Mouse (Mus musculus) megakaryocyte, embryonic 14.5 days (primary cell): ENCODE measurements around the gene Fkbp15. TPM values are rescaled to one million over a fixed set of nuclear protein-coding genes. Genes with fewer than 3 reads are reported as not detected.
"Not testable (repeated sequence)": the region's sequence is repeated elsewhere in the genome, so short reads cannot be mapped to it uniquely, and the experiment has no call there.

Experiments
- H3K27me3 ChIP-seq: replicated peaks from 2 replicates; pipeline ENCODE3; 2012; ENCODE audit warnings: inconsistent platforms
- H3K36me3 ChIP-seq: replicated peaks from 2 replicates; pipeline ENCODE3; 2012; ENCODE audit warnings: low read length, inconsistent platforms, mixed read lengths
- H3K4me1 ChIP-seq: 2 replicates; pipeline ENCODE4 v1.6.1; 2012; ENCODE audit warnings: inconsistent platforms
- H3K4me3 ChIP-seq: replicated peaks from 2 replicates; pipeline ENCODE3; 2012; ENCODE audit warnings: moderate library complexity, mild to moderate bottlenecking, inconsistent platforms
- H3K9me3 ChIP-seq: 2 replicates; pipeline ENCODE4 v1.6.1; 2012; ENCODE audit warnings: inconsistent platforms
- FLI1 ChIP-seq: IDR thresholded peaks from 2 replicates; pipeline ENCODE4 v1.6.1; 2012; ENCODE audit warnings: low read length, inconsistent platforms, mixed read lengths
- GATA1 ChIP-seq: IDR thresholded peaks from 3 replicates; pipeline ENCODE4 v1.6.1; 2012; ENCODE audit warnings: mixed read lengths, low read length, inconsistent platforms, borderline replicate concordance
- polyA plus RNA-seq: library from polyadenylated mRNA; stranded (reverse); fragments of >175 nt; gene quantifications from 2 replicates; pipeline ENCODE4 v1.2.3, GENCODE M21; 2012; ENCODE audit warnings: low replicate concordance; ENCODE audit not compliant: insufficient read depth

Gene Fkbp15
- polyA plus RNA-seq, 1 experiment = 13.1 TPM

DNA sequence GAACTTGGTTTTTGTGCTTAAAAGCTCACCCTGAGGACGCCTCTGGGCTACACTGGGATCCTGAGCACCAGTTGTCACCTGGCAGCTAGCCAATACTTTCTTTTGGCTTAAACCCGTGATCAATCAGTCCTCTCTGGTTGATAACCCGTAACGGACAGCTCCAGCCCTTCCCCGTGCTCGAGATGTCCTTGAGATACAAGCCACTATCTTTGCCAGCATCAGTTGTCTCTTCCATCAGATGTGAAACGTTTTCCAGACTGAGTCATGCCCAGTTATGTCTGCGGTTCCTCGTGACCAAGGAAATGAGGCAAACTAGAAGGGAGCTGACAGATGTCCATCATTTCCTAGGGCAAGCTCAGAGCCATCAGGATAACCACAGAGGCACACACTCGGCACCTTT is 93.2 kb downstream of the Fkbp15 start:
- H3K36me3 ChIP-seq = no peaks in the 10 kb centered on the region
- H3K9me3 ChIP-seq = no peaks in the 10 kb centered on the region
- TF ChIP-seq GATA1 = no peak
- TF ChIP-seq FLI1 = no peak
- no peaks in the 10 kb centered on the region for H3K4me1 ChIP-seq
- no peaks in the 10 kb centered on the region for H3K27me3 ChIP-seq
- no peak overlapping the region for H3K4me3 ChIP-seq

DNA sequence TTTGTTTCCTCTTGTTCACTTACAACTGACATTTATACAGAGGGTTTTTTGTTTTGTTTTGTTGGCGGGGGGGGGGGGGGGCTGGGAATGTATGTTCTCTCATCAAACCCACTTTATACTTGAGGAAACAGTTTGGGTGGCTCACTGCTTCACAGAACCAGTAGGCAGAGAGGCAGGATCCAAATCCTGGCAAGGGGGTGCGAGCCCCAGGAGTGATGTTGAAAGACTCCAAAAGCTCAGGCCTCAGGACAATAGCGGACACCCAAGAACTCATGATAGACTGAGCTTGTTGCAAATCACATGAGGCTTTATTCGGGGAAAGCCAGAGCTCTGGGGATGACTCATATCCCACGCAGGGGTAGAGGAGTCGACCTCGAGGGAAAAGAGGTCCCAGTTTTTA is 94.3 kb downstream of the Fkbp15 start:
- H3K27me3 ChIP-seq, H3K9me3 ChIP-seq, H3K4me3 ChIP-seq, H3K36me3 ChIP-seq, H3K4me1 ChIP-seq: not testable (repeated sequence)

DNA sequence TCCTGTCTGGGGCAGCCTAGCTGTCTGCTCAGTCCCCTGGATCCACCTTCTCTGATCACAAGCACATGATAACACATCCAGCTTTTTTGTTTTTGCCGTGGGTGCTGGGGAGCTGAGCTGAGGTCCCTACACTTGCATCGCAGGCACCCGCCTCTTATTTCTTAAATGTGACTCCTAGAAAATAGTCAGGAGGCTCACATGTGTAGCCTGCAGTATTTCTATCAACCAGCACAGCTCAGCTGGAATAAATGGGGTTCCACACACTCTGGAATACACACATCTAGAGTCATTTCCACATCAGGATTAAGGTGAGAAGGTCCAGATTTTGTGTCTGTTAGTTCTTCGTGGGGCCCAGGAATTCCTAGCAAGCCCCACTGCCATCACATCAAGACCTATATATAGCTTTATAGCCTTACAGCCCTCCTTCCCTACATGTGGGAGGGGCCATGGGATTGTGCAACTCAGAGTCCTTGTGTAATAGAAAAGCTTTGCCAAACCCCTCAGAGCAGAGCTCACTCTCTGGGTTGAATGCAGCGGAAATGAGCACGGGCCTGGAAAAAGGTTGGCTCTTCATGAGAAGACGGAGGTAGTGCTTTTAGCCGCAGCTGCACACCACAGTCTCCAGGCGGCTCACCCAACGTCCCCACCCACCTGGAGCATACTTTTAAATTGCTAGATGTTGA is 95.1 kb downstream of the Fkbp15 start:
- Histone ChIP-seq H3K9me3 (no peaks in the 10 kb centered on the region), H3K27me3 (no peaks in the 10 kb centered on the region), H3K36me3 (no peaks in the 10 kb centered on the region), H3K4me3 (no peak overlapping the region), H3K4me1 (no peaks in the 10 kb centered on the region)
- TF ChIP-seq GATA1 (no peak), FLI1 (no peak)

DNA sequence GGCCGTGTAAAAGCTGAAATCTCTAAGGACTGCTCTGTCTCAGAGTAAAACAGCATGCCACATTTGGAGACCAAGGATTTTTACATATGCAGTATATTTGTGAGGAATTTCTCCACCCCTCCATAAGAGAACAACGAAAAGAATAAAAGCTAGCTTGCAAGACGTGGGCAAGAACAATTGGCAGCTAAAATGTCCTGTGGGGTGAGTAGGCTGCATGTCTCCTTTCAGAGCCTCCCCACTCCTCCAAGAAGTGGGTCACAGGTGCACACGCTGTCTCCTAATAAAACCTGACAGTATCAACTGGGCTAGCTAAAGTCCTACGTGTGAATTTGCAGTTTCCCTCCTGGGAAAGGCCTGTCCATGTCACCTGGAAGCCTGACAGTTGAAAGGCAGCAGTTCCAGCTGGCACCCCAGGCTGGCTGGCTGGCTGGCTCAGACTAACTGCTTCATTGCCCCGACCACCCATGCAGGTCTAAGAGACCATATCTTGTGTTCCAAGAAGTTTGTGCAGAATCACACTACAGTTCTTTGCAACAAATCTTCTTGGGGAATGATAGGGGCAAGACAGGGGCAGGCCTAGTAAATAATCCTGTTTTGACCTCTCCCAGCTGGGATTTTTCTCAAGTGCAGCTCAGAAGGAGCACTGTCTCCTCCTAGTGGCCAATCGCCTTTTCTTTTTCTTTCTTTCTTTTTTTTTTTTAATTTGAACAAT is 97.1 kb downstream of the Fkbp15 start:
- Histone ChIP-seq H3K9me3 (peaks cover 5% of the 10 kb centered on the region; the same call in 1 of the 2 replicates), H3K27me3 (no peaks in the 10 kb centered on the region), H3K36me3 (no peaks in the 10 kb centered on the region), H3K4me3 (no peak overlapping the region), H3K4me1 (no peaks in the 10 kb centered on the region)
- TF ChIP-seq FLI1 = no peak
- TF ChIP-seq GATA1 = no peak

DNA sequence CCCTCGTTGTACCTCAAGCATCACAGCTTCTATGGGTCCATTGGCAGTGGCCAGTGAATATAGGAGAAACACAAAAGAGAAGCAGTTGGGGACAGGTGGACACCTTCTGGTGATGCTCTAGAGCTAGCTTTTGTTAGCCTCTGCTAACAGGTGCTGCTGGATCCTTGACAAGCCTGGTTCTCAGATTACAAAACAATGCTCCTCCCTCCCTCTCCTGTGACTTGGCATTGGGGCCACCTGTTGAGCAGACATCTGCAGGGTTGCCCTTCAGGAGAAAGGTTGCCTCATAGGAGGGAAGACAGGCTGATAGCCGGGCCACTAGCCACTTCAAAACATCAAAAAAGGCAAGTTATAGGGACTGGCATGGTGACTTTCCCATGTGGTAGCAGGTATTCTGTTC is 98.1 kb downstream of the Fkbp15 start, which contains the start of gene Slc31a2:
Slc31a2 (plus strand) TSS at position 287 of the 400 bp plus-strand sequence.
- Histone ChIP-seq H3K36me3 (no peaks in the 10 kb centered on the region), H3K27me3 (no peaks in the 10 kb centered on the region), H3K9me3 (peaks cover 5% of the 10 kb centered on the region; the same call in 1 of the 2 replicates), H3K4me3 (no peak within 1 kb of the TSS), H3K4me1 (no peaks in the 10 kb centered on the region)
- no peak for TF ChIP-seq GATA1
- no peak for TF ChIP-seq FLI1

DNA sequence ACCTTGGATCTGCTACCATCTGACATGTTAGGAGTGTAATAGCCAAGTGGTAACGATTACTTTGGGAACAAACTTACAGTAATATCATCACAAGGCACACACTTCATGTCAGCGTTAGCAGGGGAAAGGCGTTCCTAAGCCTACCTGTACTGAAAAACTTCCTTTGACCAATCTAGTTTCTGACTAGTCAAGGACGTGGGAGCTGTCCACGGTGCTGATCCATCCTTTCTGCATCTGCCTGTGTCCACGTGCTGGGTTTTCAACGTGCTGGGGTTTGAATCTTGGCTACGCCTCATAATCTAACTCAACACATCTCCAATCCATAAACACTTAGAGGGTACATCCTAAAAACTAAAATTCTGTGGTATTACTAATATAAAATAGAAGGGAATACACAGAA is 103.4 kb downstream of the Fkbp15 start:
- no peak overlapping the region for H3K4me3 ChIP-seq
- peaks cover 10% of the 10 kb centered on the region for H3K9me3 ChIP-seq
- no peaks in the 10 kb centered on the region for H3K36me3 ChIP-seq
- TF ChIP-seq FLI1 (no peak), GATA1 (no peak)
- H3K27me3 ChIP-seq = no peaks in the 10 kb centered on the region
- H3K4me1 ChIP-seq = no peaks in the 10 kb centered on the region

DNA sequence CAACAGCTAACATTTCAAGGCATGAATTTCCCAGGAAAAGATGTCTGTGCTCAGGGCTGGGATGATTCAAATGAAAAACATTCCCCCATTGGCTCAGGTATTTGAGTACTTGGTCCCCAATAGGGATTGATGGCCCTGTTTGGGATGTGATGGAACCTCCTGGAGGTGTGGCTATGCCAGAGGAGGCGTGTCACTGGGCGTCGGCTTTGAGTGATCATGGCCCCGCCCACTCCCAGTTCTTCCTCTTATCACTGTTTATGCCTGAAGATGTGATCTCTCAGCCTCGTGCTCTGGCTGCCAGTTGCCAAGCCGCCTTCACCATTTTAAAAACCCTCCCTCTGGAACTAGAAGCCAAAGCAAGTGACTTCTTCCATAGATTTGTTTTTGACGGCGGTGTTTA is 105.8 kb downstream of the Fkbp15 start:
- H3K27me3 ChIP-seq = no peaks in the 10 kb centered on the region
- no peak overlapping the region for H3K4me3 ChIP-seq
- no peaks in the 10 kb centered on the region for H3K4me1 ChIP-seq
- peaks cover 10% of the 10 kb centered on the region for H3K9me3 ChIP-seq
- no peaks in the 10 kb centered on the region for H3K36me3 ChIP-seq
- no peak for TF ChIP-seq GATA1

DNA sequence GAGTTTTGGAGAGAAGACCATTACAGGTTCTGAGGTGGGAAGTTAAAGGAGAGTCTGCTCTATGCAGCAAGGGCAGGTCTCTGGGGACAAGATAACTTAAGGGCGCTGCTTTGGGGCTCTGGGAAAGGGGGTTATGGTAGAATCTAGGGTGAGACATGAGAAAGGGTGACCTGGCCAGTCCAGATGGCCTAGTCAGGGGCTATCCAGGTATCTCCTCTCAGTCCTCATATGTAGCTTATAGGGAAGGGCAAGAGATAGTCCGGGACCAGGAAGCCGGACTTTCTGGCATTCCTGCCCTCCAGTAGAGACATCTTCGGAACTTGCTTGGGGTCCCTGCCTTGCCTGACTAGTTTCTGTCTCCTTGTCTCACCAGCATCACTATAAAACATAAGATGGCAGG is 108.6 kb downstream of the Fkbp15 start:
- H3K9me3 ChIP-seq = peaks cover 5% of the 10 kb centered on the region; the same call in 1 of the 2 replicates
- H3K4me3 ChIP-seq = no peak overlapping the region
- H3K27me3 ChIP-seq = no peaks in the 10 kb centered on the region
- no peaks in the 10 kb centered on the region for H3K36me3 ChIP-seq
- TF ChIP-seq GATA1 (no peak), FLI1 (no peak)
- H3K4me1 ChIP-seq = no peaks in the 10 kb centered on the region

DNA sequence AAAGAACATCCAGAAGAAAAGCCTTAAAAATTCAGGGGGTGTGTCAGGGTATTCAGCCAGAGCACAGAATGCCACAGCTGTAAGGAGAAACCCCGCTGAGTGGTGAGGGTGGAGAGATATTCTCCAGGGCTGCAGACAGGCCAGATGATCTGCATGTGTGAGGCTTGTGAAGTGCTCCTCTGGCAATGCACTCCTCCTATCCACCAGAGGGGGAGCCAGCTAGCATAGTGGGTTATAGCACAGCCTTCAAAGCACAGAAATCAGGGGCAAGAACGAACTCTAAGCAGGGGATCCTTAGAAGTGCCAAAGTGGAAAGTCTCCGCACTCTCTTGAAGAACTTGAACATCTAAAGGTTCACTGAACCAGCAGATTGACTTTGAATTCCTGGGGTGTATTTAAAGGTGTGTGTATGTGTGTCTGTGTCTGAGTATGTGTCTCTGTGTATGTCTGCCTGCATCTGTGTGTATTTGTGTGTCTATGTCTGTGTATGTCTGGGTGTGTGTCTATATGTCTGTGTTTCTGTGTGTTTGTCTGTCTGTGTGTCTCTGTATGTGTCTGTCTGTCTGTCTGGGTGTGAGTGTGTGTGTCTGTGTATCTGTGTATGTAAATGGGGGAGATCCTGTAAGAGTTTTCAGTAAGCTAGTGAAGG is 109.3 kb downstream of the Fkbp15 start:
- Histone ChIP-seq H3K4me1 (no peaks in the 10 kb centered on the region), H3K4me3 (no peak overlapping the region), H3K9me3 (peaks cover 5% of the 10 kb centered on the region; the same call in 1 of the 2 replicates), H3K27me3 (no peaks in the 10 kb centered on the region), H3K36me3 (no peaks in the 10 kb centered on the region)
- TF ChIP-seq GATA1 (no peak), FLI1 (no peak)

Other genes with a start within 250 kb of the Fkbp15 start
- gene Mup21, start 209.7 kb downstream of the Fkbp15 start, polyA plus RNA-seq = not detected in 2 replicates
- gene Zfp37, start 129.5 kb downstream of the Fkbp15 start, polyA plus RNA-seq = not detected in 2 replicates
- gene Slc31a2, start 98.0 kb downstream of the Fkbp15 start, polyA plus RNA-seq = 2.3 TPM in 1 of 2 replicates, not detected in the other
- 0.58 and 2.0 TPM in 2 replicates for gene Slc31a1, start 179 bp upstream of the Fkbp15 start, polyA plus RNA-seq
- gene Cdc26, start 48.1 kb upstream of the Fkbp15 start, polyA plus RNA-seq = 1.1 and 25.0 TPM in 2 replicates
- gene Prpf4, start 48.2 kb upstream of the Fkbp15 start, polyA plus RNA-seq = 0.44 and 2.8 TPM in 2 replicates
- gene Rnf183, start 74.7 kb upstream of the Fkbp15 start, polyA plus RNA-seq = 4.9 and 10.5 TPM in 2 replicates
- gene Wdr31, start 110.3 kb upstream of the Fkbp15 start, polyA plus RNA-seq = 0.37 TPM in 1 of 2 replicates, not detected in the other
- gene Bspry, start 119.5 kb upstream of the Fkbp15 start, polyA plus RNA-seq = not detected in 2 replicates
- gene Hdhd3, start 142.9 kb upstream of the Fkbp15 start, polyA plus RNA-seq = 1.5 TPM in 1 of 2 replicates, not detected in the other
- gene Alad, start 159.4 kb upstream of the Fkbp15 start, polyA plus RNA-seq = 28.3 and 75.7 TPM in 2 replicates
- 4.7 and 21.6 TPM in 2 replicates for gene Pole3, start 164.5 kb upstream of the Fkbp15 start, polyA plus RNA-seq
- gene 4933430I17Rik, start 164.8 kb upstream of the Fkbp15 start, polyA plus RNA-seq = not detected in 2 replicates
- 6.4 and 10.5 TPM in 2 replicates for gene Rgs3, start 199.3 kb upstream of the Fkbp15 start, polyA plus RNA-seq